Mouse (Mus musculus) lung, embryonic 16.5 days (tissue): ENCODE data around the gene Zpbp2. TPM values are rescaled to one million over a fixed set of nuclear protein-coding genes. Genes with fewer than 3 reads are reported as not detected.
"Not testable (repeated sequence)": the region's sequence is repeated elsewhere in the genome, so short reads cannot be mapped to it uniquely, and the experiment has no call there.

Experiments used
- ATAC-seq: fragments of 200-750 bp; cut with Nextera tagmentation; 2 replicates; pipeline ENCODE4 v1.8.0; 2017; ENCODE audit warnings: low read depth, mild to moderate bottlenecking, moderate library complexity
- H3K27ac ChIP-seq: fragments of 300-500 bp; sonication (generic); 2 replicates; pipeline ENCODE4 v1.5.1; 2014; ENCODE audit warnings: mild to moderate bottlenecking, control low read depth, low read length
- H3K27me3 ChIP-seq: fragments of 300-500 bp; sonication (generic); 2 replicates; pipeline ENCODE4 v1.6.1; 2014; ENCODE audit warnings: low read depth, low read length, mixed read lengths; ENCODE audit not compliant: control insufficient read depth, insufficient read depth
- H3K36me3 ChIP-seq: fragments of 300-500 bp; sonication (generic); 2 replicates; pipeline ENCODE4 v1.6.1; 2014; ENCODE audit warnings: low read length; ENCODE audit not compliant: control insufficient read depth, insufficient read depth
- H3K4me1 ChIP-seq: fragments of 300-500 bp; sonication (generic); replicated peaks from 2 replicates; pipeline ENCODE4 v1.6.1; 2014; ENCODE audit warnings: low read length, mixed read lengths; ENCODE audit not compliant: control insufficient read depth, insufficient read depth
- H3K4me2 ChIP-seq: fragments of 300-500 bp; sonication (generic); 2 replicates; pipeline ENCODE4 v1.6.1; 2014; ENCODE audit warnings: low read depth, low read length, control low read depth
- H3K4me3 ChIP-seq: fragments of 300-500 bp; sonication (generic); 2 replicates; pipeline ENCODE4 v1.5.1; 2014; ENCODE audit warnings: mild to moderate bottlenecking, low read length, control low read depth
- H3K9ac ChIP-seq: fragments of 300-500 bp; sonication (generic); 2 replicates; pipeline ENCODE4 v1.6.1; 2014; ENCODE audit warnings: low read length, control low read depth
- H3K9me3 ChIP-seq: fragments of 300-500 bp; sonication (generic); 2 replicates; pipeline ENCODE4 v1.6.1; 2016; ENCODE audit warnings: low read length; ENCODE audit not compliant: control insufficient read depth
- WGBS: fragments of 180-500 bp; shearing (Covaris S2); extraction: QIAGEN DNeasy Blood & Tissue Kit; methylation state at CpG from one replicate; pipeline ENCODE4 v1.1.7; 2014; 5-methylcytosine and 5-hydroxymethylcytosine counted together
- polyA plus RNA-seq: library from polyadenylated mRNA; unstranded; fragments of >200 nt; fragmentation: Nextera tagmentation; extraction: Ambion mirVana; gene quantifications from 2 replicates; pipeline ENCODE4 v1.2.1, GENCODE M21; 2015

Gene Zpbp2
- polyA plus RNA-seq, 1 experiment from 2014 or later = not detected

DNA sequence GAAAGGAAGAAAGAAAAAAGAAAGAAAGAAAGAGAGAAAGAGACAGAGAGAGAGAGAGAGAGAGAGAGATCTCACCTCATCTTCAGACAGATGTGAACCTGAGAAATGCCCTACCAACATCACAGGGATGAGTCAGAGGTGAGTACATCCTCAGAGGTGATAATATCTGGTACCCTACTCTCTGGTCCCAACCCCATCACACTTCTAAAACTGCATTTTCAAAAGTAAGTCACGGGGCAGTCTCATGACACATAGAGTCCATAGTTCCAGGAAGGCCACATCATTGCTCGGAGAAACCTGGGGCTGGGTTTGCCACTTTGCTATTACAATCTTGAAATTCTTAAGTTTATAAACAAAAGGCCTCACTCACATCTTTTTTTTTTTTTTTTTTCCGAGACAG lies 45.1 kb downstream of the Zpbp2 start:
- WGBS = 61% methylated on average over 3 of the region's 3 CpGs
- Histone ChIP-seq H3K9me3 (no peaks in the 10 kb centered on the region), H3K27ac (no peak overlapping the region), H3K4me2 (no peak overlapping the region), H3K27me3 (peaks cover 13% of the 10 kb centered on the region), H3K9ac (no peak overlapping the region), H3K36me3 (no peaks in the 10 kb centered on the region), H3K4me1 (peaks cover 4% of the 10 kb centered on the region; the same call in 1 of the 2 replicates), H3K4me3 (no peak overlapping the region)
- no peak for ATAC-seq

DNA sequence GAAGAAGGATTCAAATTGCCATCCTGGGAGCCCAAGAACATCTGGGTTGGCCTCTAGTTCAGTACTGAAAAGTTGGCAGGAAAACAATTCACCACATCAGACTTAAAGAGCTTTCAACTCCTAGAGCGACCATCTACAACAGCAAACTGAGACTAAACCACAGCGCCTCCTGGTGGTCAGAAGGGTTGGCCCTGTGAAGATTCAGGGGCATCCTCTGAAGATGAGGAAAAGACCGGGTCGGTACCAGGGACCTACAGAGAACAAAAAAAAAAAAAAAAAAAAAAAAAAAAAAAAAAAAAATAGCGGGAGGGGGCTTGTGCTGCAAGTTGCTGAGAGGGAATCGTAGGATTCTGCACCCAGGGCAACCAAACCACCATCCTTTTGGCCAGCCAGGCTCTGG lies 46.5 kb downstream of the Zpbp2 start:
- no peak overlapping the region for H3K27ac ChIP-seq
- peaks cover 13% of the 10 kb centered on the region for H3K27me3 ChIP-seq
- H3K9ac ChIP-seq = no peak overlapping the region
- 45% methylated on average over 6 of the region's 6 CpGs for WGBS
- ATAC-seq = no peak; the same call in 1 of the 2 replicates
- peaks cover 17% of the 10 kb centered on the region; the same call in 1 of the 2 replicates for H3K4me1 ChIP-seq
- H3K4me3 ChIP-seq = no peak overlapping the region
- no peaks in the 10 kb centered on the region for H3K9me3 ChIP-seq
- no peaks in the 10 kb centered on the region for H3K36me3 ChIP-seq
- no peak overlapping the region for H3K4me2 ChIP-seq

DNA sequence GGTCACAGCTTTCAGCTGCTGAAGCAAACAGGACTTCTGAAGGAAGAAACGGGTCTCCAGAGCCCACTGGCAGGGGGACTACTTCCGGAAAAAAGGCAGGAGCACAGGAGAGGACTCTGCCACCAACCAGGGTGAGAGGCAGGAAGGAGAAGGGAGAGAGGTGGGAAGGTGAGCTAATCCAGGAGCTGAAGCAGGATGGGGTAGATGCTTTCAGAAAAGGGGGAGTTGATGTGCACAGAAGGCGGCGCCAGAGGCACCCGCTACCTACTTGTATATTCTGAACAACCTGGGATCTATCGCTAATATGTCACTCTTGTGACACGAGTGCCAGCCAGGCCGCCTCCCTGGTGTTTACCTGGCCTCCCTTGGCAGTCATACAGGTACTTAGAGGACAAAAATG lies 47.1 kb downstream of the Zpbp2 start, which contains the start of gene Lrrc3c:
TSS of gene Lrrc3c (plus strand) at position 301 of the 400 bp plus-strand sequence.
- ATAC-seq = no peak
- H3K27ac ChIP-seq = no peak within 1 kb of the TSS
- H3K9ac ChIP-seq = no peak within 1 kb of the TSS
- H3K4me3 ChIP-seq = no peak within 1 kb of the TSS
- no peaks in the 10 kb centered on the region for H3K9me3 ChIP-seq
- H3K27me3 ChIP-seq = peaks cover 13% of the 10 kb centered on the region
- peak within 1 kb of the TSS; percentile 0; the same call in 1 of the 2 replicates for H3K4me2 ChIP-seq
- H3K4me1 ChIP-seq = peaks cover 17% of the 10 kb centered on the region; the same call in 1 of the 2 replicates
- WGBS = 76% methylated on average over 8 of the region's 8 CpGs
- no peaks in the 10 kb centered on the region for H3K36me3 ChIP-seq

DNA sequence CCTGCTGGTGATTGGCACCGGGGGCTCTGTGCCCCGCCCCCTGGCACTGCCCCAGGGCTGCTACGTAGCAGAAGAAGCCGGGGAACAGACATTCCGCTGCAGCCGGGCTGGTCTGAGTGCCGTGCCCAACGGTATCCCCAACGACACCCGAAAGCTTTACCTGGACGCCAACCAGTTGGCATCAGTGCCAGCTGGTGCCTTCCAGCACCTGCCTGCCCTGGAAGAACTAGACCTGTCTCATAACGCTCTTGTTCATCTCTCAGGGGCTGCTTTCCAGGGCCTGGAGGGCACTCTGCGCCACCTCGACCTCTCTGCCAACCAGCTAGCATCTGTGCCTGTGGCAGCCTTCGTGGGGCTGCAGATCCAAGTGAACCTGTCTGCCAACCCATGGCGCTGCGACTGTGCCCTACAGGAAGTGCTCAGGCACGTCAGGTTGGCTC lies 48.0 kb downstream of the Zpbp2 start:
- Histone ChIP-seq H3K36me3 (no peaks in the 10 kb centered on the region), H3K27ac (no peak overlapping the region)

DNA sequence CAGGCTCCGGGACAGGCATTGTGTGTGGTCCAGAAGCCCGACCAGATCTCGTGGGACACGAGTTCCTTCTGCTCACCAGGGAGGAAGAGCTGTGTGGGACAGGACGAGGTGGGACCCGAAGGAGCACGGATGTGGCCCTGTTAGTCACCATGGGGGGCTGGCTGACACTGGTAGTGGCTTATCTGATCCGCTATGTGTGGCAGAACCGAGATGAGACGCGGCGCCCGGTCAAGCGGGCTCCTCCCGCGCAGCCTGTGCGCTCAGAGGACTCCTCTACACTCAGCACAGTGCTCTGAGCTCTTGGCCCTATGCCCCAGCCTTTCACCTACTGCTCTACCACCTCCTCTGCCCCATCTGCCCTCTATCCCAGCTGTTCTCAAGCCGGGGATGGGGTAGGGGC lies 48.4 kb downstream of the Zpbp2 start:
- peak overlapping the region; percentile 0 for H3K4me2 ChIP-seq

More for the DNA sequence above, 48.0 kb downstream of the Zpbp2 start:
- Histone ChIP-seq H3K4me2 (peak overlapping the region; percentile 0; the same call in 1 of the 2 replicates), H3K4me1 (peaks cover 17% of the 10 kb centered on the region; the same call in 1 of the 2 replicates), H3K9ac (no peak overlapping the region), H3K4me3 (no peak overlapping the region), H3K27me3 (peaks cover 13% of the 10 kb centered on the region), H3K9me3 (no peaks in the 10 kb centered on the region)
- ATAC-seq = no peak
- 52% methylated on average over 18 of the region's 18 CpGs for WGBS

DNA sequence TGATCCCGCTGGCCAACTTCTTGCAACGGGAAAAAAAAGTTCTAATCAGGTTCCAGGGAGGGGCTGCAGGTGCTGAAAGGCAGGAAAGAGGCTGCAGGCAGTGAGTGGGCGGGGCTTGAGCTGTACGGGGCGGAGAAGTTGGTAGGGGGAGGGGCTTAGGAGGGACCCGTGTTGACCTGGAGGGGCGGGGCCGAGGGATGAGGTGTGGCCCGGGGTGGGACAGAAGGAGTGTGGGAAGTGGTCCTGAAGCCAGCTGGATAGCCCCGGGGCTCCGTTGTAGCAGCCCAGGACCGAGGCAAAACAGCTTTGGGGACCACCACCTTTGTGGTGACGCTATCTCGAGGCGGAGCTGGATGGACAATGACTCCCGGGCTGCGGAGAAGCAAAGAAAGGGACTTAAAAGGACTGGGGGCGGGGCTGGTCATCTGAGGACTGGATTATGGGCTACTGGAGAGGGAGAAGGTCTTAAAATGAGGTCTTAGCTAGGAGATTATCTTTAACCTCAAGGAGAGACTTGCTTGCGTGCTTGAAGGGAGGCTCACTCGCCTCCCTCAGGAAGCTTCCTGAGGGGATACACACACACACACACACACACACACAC lies 51.3 kb downstream of the Zpbp2 start:
- peak overlapping the region; percentile 42 for H3K4me3 ChIP-seq
- H3K9me3 ChIP-seq = no peaks in the 10 kb centered on the region
- H3K9ac ChIP-seq = peak overlapping the region; percentile 49; the same call in 1 of the 2 replicates
- peaks cover 13% of the 10 kb centered on the region for H3K27me3 ChIP-seq
- under 1% methylated on average over 20 of the region's 20 CpGs for WGBS
- no peak overlapping the region for H3K27ac ChIP-seq
- peak overlapping the region; percentile 53 for H3K4me2 ChIP-seq
- no peaks in the 10 kb centered on the region for H3K36me3 ChIP-seq
- H3K4me1 ChIP-seq = peaks cover 17% of the 10 kb centered on the region; the same call in 1 of the 2 replicates
- ATAC-seq = peak; percentile 68

More for the DNA sequence above, 48.4 kb downstream of the Zpbp2 start:
- Histone ChIP-seq H3K4me1 (peaks cover 17% of the 10 kb centered on the region; the same call in 1 of the 2 replicates), H3K9ac (no peak overlapping the region), H3K4me3 (no peak overlapping the region), H3K27me3 (peaks cover 13% of the 10 kb centered on the region), H3K36me3 (no peaks in the 10 kb centered on the region), H3K9me3 (no peaks in the 10 kb centered on the region), H3K27ac (no peak overlapping the region)
- no peak for ATAC-seq
- WGBS = 22% methylated on average over 18 of the region's 18 CpGs

DNA sequence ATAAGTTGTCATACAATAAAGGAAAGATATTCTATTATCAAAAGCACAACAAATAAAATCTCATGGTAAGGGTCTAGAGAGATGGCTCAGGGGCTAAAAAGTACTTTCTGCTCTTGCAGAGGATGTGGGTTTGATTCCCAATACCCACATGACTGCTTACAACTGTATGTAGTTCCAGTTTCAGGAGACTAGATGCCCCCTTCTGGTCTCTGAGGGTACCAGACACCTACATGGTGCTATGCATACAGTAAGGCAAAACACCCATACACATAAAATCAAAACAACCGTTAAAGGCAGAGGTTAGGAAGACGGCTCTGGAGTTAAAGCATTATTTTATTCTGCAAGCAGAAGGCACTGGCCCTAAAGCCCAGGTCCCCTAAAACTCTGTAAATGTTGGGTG lies 53.1 kb downstream of the Zpbp2 start:
- H3K4me1 ChIP-seq = peaks cover 17% of the 10 kb centered on the region; the same call in 1 of the 2 replicates
- H3K4me3 ChIP-seq = no peak overlapping the region
- no peak overlapping the region for H3K4me2 ChIP-seq
- no peak overlapping the region for H3K9ac ChIP-seq
- WGBS = 83% methylated on average over 2 of the region's 2 CpGs
- H3K36me3 ChIP-seq = no peaks in the 10 kb centered on the region
- no peaks in the 10 kb centered on the region for H3K9me3 ChIP-seq
- H3K27ac ChIP-seq = no peak overlapping the region
- peaks cover 8% of the 10 kb centered on the region for H3K27me3 ChIP-seq
- no peak for ATAC-seq

DNA sequence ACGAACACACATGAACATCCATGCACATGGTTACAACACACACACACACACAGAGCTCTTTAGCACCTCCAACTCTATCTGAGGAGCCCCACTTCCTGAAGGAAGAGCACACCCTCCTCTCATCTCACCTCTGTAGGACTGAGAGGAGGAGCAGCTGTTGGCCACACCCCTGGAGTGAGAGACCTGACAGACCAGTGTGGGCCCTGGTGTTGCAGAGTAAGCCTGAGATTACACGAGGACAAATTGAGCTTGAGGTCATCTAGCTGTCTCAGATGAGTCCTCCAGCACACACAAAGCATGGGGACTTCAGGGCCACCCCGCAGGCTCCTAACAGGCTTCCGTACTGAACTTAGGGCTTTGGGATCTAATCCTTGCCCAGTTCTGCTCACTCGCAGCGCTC lies 54.0 kb downstream of the Zpbp2 start:
- H3K9ac ChIP-seq, H3K9me3 ChIP-seq, H3K4me2 ChIP-seq, H3K27ac ChIP-seq, H3K4me3 ChIP-seq, H3K27me3 ChIP-seq, ATAC-seq, H3K36me3 ChIP-seq: not testable (repeated sequence)
- H3K4me1 ChIP-seq = peaks cover 13% of the 10 kb centered on the region; the same call in 1 of the 2 replicates
- 59% methylated on average over 6 of the region's 6 CpGs for WGBS

DNA sequence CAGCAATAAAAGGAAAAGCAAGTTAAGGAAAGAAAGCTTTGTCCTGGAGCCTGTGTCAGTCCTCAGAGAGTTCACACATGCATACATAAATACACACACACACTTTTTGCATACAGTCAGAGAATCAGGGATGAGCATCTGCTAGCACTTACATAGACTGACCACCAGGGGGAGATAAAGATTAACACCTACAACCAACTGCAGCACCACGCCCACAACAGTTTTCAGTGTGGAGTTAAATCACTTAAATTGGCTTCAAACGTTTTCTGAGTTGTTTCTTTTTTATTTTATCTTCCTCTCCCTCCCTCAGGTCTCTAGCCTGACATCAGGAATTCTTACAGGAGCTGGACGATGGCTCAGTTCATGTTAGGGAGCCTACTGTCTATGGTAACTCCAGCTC lies 55.9 kb downstream of the Zpbp2 start:
- Histone ChIP-seq H3K4me2 (no peak overlapping the region), H3K27me3 (no peaks in the 10 kb centered on the region), H3K9me3 (no peaks in the 10 kb centered on the region), H3K36me3 (no peaks in the 10 kb centered on the region), H3K27ac (no peak overlapping the region), H3K4me1 (peaks cover 5% of the 10 kb centered on the region; the same call in 1 of the 2 replicates), H3K9ac (no peak overlapping the region), H3K4me3 (no peak overlapping the region)
- ATAC-seq = 0 out of 2 replicates have a peak, but pooled peaks have one; percentile 47
- WGBS = 6% methylated on average over 3 of the region's 3 CpGs
